Mouse (Mus musculus) left cerebral cortex, postnatal 4 days (tissue): ENCODE measurements around the gene Ap3d1. TPM values are rescaled to one million over a fixed set of nuclear protein-coding genes. Genes with fewer than 3 reads are reported as not detected.

Experiments used
- DNase-seq: peaks from one replicate; pipeline ENCODE4 v3.0.0-alpha.2; 2022
- intact Hi-C: fragments of 180-260 bp; cut with DNase I; formaldehyde crosslinking; loops from one replicate; pipeline ENCODE4 v1.15.1; 2025
- total RNA-seq, 2 experiments: library from RNA; stranded (reverse); gene quantifications; 2 replicates each; pipeline ENCODE4 v1.2.3; 2021

Ap3d1 gene
- total RNA-seq, 2 experiments from 2014 or later, result 142 to 145 TPM

DNA sequence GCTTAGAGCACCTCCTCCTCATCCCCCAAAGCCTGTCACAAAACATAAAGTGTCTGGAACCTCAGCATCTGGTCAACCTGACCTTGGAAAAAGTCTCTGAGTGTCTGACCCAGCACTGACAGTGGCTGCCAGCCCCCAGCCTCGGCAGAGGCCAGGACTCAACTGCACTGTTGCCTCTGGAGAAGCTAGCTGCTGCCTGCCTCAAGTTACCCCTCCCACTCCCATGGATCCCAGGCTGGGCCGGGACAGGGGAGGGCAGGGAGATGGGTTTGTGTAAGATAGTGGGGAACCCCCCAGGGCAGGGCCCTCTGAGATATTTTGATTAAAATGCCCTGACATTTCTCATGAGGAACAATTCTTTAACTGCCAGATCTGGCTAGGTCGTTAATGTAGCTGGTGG lies 37.0 kb downstream of the Ap3d1 start:
- DNase-seq, result no peak
- intact Hi-C loops, result loop anchor here (5.0 kb wide), 1 partner anchor 82 kb away; no protein-coding TSS in a partner anchor

GRCm38 (mm10) chr10:80704418-80704817 lies 37.6 kb downstream of the Ap3d1 start:
- intact Hi-C loops, result no loop called here
- DNase-seq, result no peak

DNA sequence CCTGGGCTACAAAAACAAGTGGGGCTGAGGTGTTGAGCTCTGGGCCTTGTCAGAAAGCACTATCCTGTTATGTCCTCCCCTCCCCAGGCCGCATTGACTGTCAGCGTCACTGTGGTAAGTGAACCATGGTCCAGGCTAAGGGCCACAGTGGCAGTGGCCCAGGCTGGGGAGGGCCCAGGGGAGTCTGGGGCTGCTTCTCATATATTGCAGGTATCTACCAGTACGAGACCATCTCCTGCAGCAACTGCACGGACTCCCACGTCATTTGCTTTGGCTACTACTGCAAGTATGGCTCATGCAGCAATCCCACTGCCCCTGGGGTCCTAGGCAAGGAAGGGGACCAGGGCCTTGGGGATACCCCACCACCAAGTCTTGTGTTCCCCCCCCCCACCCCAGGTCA lies 38.4 kb downstream of the Ap3d1 start:
- no peak for DNase-seq

GRCm38 (mm10) chr10:80702536-80703390 lies 39.3 kb downstream of the Ap3d1 start:
- intact Hi-C loops, result no loop called here
- peak; percentile 96 for DNase-seq

More for the DNA sequence above, 38.4 kb downstream of the Ap3d1 start:
- intact Hi-C loops, result no loop called here

- peak; percentile 99 for DNase-seq
- intact Hi-C loops, result no loop called here
Measured at GRCm38 (mm10) chr10:80701721-80702535, 40.1 kb downstream of the Ap3d1 start, which contains the start of the genes Mob3a and Izumo4. TSS of gene Mob3a (minus strand) at chr10:80701977. TSS of gene Izumo4 (plus strand) at chr10:80702184.

DNA sequence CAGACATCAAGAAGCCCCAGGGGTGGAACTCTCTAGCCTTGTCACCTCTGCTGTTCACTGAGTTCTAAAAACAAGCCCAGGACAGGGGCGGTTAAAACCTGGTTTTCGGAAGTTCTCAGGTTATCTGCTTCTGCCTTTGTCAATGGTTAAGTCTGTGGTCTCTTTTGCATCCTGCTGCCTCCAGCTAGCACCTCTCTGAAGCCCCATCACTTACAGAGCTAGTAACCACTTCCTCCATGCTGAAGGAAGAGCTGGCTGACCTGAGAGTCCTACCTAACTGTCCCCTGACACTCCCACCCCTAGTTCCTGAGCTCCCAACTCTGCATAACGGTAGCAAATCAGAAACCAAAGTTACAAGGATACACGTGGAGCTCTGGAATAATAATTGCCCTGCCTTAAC lies 41.3 kb downstream of the Ap3d1 start:
- DNase-seq, result no peak
- intact Hi-C loops, result no loop called here

GRCm38 (mm10) chr10:80700038-80700504 lies 42.0 kb downstream of the Ap3d1 start:
- intact Hi-C loops, result no loop called here
- no peak for DNase-seq

DNA sequence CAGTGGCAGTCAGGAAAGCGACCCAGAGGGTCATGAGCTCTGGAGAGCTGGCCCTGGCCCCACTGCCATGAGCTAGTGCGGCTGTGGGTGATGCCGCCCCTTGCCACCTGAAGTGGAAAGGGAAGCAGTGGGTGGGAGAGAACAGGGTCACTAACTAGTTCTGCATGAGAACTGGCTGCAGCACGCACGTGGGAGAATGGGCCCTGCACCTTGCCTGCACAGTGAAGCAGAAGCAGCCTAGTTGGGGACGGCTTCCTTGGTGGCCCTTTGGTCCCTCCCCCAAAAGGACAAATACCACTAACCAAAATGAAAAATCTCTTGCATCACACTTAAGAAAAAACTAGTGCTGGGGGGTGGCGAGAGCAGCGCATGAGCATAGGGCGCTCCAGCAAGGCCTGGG lies 43.5 kb downstream of the Ap3d1 start:
- intact Hi-C loops, result no loop called here
- DNase-seq, result no peak

DNA sequence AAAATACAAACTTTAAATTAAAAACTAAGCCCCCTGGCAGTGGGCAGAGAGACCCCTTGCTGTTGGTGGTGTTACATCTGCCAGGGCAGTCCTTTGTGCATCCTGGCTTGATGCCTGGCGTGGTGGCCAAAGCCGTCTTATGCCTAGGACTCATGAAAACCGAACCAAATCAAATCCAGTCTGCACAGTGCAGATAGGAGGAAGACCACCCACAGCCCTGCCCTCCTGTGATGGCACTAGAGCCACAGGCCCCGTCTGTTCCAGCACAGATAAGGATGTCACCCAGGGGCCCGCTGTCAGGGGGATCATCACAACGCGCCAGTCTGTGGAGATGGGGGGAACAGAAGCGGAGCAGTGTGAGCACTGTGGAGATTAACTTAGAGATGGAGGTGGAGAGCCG lies 44.3 kb downstream of the Ap3d1 start:
- intact Hi-C loops, result no loop called here

GRCm38 (mm10) chr10:80697393-80697787 lies 44.7 kb downstream of the Ap3d1 start:
- no peak for DNase-seq
- intact Hi-C loops, result no loop called here

More for the DNA sequence above, 44.3 kb downstream of the Ap3d1 start:
- DNase-seq, result peak; percentile 61

GRCm38 (mm10) chr10:80696502-80697392 lies 45.3 kb downstream of the Ap3d1 start:
- intact Hi-C loops, result no loop called here
- DNase-seq, result no peak

GRCm38 (mm10) chr10:80695801-80696501 lies 46.1 kb downstream of the Ap3d1 start:
- intact Hi-C loops, result no loop called here

DNA sequence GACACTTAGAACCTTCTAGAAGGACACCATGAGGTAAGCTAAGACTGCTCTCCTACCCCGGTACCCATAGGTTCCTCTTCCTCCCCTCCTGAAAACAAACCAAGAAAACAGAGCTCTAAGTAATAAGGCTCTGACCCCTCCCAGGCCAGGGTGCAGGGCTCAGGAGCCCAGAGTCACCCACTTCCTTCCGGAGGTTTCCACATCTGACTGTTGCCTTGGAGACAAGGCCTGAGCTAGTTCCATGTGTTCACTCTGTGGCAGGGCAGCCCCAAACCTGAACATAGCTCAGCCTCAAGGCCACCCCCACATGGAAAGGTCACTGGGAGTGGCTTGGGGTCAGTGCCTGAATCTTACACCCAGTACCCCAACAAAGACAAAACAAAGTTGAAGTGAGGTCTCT lies 46.9 kb downstream of the Ap3d1 start:
- no peak for DNase-seq
- intact Hi-C loops, result no loop called here

More at GRCm38 (mm10) chr10:80695801-80696501, 46.1 kb downstream of the Ap3d1 start:
- DNase-seq, result no peak

GRCm38 (mm10) chr10:80694159-80694938 lies 47.7 kb downstream of the Ap3d1 start:
- no peak for DNase-seq
- intact Hi-C loops, result no loop called here

DNA sequence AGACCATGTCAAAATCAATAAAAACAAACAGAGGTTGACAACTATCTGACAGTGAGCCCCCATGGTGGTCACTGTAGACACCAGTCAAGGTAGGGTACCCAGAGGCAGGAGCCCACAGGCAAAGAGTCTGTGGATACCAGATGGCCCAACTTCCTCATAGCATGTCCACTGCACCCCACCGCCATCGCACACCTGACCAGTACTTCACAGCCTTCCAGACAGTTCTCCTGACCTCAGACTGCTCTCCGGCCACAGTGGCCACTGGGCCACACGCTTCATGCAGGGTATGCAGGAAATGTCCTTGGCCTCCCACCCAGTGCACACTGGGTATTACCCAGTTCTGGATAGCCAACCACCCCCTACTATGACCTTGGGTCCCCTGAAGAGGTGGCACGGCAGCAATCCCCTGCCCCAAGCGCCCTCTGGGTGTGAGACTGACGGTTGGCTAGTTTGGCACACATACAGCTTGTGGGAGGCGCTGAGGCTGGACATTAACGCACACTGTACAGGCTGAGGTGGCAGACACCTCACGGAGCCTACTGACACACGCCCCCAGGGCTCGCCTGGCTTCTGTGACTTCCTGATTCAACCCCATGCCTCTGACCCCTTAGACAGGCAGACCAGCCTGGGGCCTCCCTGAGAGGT lies 48.5 kb downstream of the Ap3d1 start:
- DNase-seq, result no peak
- intact Hi-C loops, result no loop called here

DNA sequence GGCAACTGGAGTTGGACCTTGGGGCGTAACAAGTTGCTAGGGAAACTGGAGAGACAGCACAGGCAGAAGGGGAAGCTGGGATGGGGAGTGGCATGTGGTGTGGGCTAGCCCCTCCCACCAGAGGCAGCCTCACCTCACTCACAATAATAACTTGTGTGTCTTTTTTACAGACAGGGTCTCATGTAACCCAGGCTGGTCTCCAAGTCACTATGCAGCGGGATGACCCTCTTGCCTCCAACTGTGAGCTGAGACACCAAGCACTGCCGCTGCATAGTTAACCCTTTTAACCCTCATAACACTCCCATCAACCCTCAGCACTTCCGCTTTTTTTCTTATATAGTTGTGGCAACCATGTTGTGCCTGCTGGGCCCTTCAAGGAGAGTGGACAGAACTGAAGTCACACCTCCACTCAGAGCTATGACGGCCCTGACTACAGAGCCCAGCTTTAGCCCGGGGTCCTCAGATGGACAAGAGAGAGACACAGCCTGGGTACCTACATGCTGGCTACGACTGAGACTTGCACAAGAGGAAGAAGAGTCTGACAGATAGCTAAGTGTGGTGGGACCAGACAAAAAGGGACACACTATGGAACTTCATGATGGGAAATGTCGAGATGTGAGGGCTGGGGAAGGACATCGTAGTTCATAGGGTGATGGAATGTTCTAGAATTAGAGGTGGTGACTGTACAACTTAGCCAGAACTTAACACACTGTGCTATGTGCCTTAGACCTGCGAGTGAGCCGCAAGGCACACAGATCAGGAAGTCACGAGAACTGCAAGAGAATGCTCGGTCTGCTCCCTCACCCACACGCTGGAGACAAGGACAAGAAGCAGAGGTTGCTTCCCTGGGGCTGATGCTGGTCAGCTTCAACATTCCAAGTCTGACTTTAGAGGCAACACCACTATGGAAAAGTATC lies 49.6 kb downstream of the Ap3d1 start:
- no peak for DNase-seq
- intact Hi-C loops, result no loop called here

- intact Hi-C loops, result loop anchor here (5.0 kb wide), 1 partner anchor 111 kb away; the partner anchor contains the start of gene Klf16
- peak; percentile 74 for DNase-seq
Measured at GRCm38 (mm10) chr10:80687850-80688249, 54.2 kb downstream of the Ap3d1 start.
